Mouse (Mus musculus): ENCODE measurements at regions not wholly inside any gene's neighbourhood (a gene's known extent, or its start where the extent isn't known, plus 50 kb on each side); places are given as distances from the start of the nearest gene placed in this dataset.

DNA sequence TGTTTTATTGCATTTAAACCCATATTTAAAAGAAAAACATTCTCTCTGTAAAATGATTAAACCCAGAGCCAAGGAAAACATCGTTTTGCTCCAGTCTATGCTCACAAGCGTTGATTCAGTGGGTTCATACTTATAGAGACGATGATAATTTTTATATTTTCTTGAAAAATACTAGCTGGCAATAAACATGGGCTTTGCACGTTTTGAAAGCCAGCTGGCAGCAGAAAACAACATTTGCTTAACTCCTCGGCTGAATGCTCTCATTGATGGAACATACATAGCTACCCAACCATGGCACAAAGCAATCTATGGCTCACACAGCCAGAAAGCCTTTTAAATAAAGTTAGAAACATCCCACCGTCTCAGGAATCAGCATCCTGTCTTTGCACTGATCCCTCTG lies 366.5 kb downstream of the Rapgef2 start:
- DNase-seq (ENCODE audit: low spot score, missing footprints) (peak; percentile 72), ATAC-seq (ENCODE audit: low FRiP score) (peak; percentile 30; the same call in 1 of the 2 replicates)
- 57% methylated on average over 6 of the region's 6 CpGs for WGBS
- Histone ChIP-seq H3K9me3 (ENCODE audit: control insufficient read depth, low read length) (no peaks in the 10 kb centered on the region), H3K36me3 (ENCODE audit: control insufficient read depth, insufficient read depth, low read length) (no peaks in the 10 kb centered on the region), H3K4me3 (ENCODE audit: low read depth, low read length) (no peak overlapping the region), H3K4me1 (ENCODE audit: control insufficient read depth, insufficient read depth, low read length) (no peaks in the 10 kb centered on the region), H3K27ac (ENCODE audit: low read depth, low read length) (no peak overlapping the region), H3K4me2 (no peak overlapping the region), H3K9ac (ENCODE audit: low read length) (no peak overlapping the region), H3K27me3 (ENCODE audit: control insufficient read depth, insufficient read depth, low read length) (no peaks in the 10 kb centered on the region)

DNA sequence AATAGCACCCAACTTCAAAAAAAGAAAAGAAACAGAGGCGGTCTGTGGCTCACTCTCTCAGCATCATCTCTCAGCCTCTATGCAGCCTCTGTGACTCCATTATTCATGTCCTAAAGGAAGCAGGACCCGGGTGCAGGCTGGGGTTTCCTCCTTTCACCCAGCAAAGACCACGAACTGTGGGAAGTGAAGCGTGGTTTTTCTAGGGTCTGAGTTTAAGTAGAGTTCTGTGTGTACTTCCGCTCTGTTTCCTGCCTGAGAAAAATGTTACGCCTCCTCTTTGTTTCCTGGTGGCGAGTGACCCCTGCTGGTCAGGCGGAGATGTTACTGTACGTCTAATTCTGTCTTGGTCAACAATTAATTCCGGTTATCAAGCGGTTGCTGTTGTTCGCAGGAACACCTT lies 366.9 kb downstream of the Rapgef2 start:
- Histone ChIP-seq H3K4me3 (ENCODE audit: low read depth, low read length) (no peak overlapping the region; the same call in 1 of the 2 replicates), H3K9me3 (ENCODE audit: control insufficient read depth, low read length) (no peaks in the 10 kb centered on the region), H3K36me3 (ENCODE audit: control insufficient read depth, insufficient read depth, low read length) (no peaks in the 10 kb centered on the region), H3K27ac (ENCODE audit: low read depth, low read length) (no peak overlapping the region), H3K4me2 (peak overlapping the region; percentile 29; the same call in 1 of the 2 replicates), H3K4me1 (ENCODE audit: control insufficient read depth, insufficient read depth, low read length) (no peaks in the 10 kb centered on the region), H3K27me3 (ENCODE audit: control insufficient read depth, insufficient read depth, low read length) (no peaks in the 10 kb centered on the region), H3K9ac (ENCODE audit: low read length) (peak overlapping the region; percentile 44; the same call in 1 of the 2 replicates)
- WGBS = 19% methylated on average over 12 of the region's 12 CpGs
- DNase-seq (ENCODE audit: low spot score, missing footprints) = peak; percentile 94
- peak; percentile 83 for ATAC-seq (ENCODE audit: low FRiP score)

DNA sequence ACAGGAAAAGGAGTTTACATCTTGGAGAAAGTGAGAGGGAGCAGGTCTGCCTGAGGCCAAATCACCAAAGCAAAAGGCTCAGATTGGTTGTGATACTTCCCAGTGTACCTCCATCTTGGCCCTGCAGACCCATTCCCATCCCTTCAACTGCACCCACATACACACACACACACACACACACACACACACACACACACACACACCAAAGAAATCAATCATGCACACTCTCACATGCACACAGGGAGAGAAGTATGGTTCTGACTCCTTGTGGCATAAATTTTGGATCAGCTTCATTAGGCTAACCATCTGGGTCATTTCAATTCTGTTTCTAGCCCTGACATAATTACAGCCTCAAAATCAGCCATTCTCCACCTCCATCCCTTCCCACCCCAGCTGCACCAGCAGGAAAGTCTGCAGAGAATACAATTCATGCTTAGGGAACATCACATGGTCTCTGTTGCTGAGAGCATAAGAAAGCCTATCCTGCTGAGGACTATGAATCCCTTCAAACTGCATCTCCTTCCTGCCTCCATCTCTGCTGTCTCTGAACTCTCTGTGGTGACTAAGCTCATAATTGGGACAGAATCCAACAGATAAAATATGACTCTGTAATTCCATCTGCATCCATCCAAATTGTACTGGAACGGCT lies 378.0 kb downstream of the Rapgef2 start:
- 76% methylated on average over 1 of the region's 1 CpGs for WGBS
- no peaks in the 10 kb centered on the region for H3K27me3 ChIP-seq (ENCODE audit: control insufficient read depth, insufficient read depth, low read length)
- H3K27ac ChIP-seq (ENCODE audit: low read depth, low read length) = no peak overlapping the region

DNA sequence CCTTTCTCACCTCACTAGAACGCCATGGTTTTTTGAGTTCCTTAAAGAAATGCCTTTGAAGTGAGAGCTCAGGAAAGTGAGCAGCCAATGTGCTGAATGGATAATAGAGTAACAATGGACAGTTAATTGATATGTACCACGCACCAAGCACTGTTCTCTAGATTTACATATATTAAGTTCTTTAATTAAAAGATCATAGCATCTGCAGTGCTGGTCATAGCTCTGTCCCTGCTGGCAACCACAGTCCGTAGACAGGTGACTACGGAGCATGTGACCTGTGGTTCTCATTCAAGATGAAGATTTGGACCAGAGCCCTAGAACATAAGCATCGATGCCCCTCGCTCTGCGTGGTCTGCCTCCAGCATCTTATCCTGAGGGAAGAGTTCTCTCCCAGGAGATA lies 378.5 kb downstream of the Rapgef2 start:
- no peak for DNase-seq (ENCODE audit: low spot score, missing footprints)
- WGBS = 75% methylated on average over 7 of the region's 7 CpGs
- no peak overlapping the region for H3K4me3 ChIP-seq (ENCODE audit: low read depth, low read length)
- peaks cover 4% of the 10 kb centered on the region for H3K4me1 ChIP-seq (ENCODE audit: control insufficient read depth, insufficient read depth, low read length)
- peak; percentile 31; the same call in 1 of the 2 replicates for ATAC-seq (ENCODE audit: low FRiP score)
- no peaks in the 10 kb centered on the region for H3K9me3 ChIP-seq (ENCODE audit: control insufficient read depth, low read length)
- H3K27me3 ChIP-seq (ENCODE audit: control insufficient read depth, insufficient read depth, low read length) = no peaks in the 10 kb centered on the region
- no peak overlapping the region for H3K9ac ChIP-seq (ENCODE audit: low read length)
- no peaks in the 10 kb centered on the region for H3K36me3 ChIP-seq (ENCODE audit: control insufficient read depth, insufficient read depth, low read length)
- no peak overlapping the region for H3K4me2 ChIP-seq
- no peak overlapping the region for H3K27ac ChIP-seq (ENCODE audit: low read depth, low read length)

More for the DNA sequence above, 378.0 kb downstream of the Rapgef2 start:
- no peak for ATAC-seq (ENCODE audit: low FRiP score)
- Histone ChIP-seq H3K36me3 (ENCODE audit: control insufficient read depth, insufficient read depth, low read length) (no peaks in the 10 kb centered on the region), H3K9ac (ENCODE audit: low read length) (no peak overlapping the region), H3K4me3 (ENCODE audit: low read depth, low read length) (no peak overlapping the region), H3K4me1 (ENCODE audit: control insufficient read depth, insufficient read depth, low read length) (peaks cover 4% of the 10 kb centered on the region), H3K4me2 (no peak overlapping the region), H3K9me3 (ENCODE audit: control insufficient read depth, low read length) (no peaks in the 10 kb centered on the region)
- DNase-seq (ENCODE audit: low spot score, missing footprints) = no peak

DNA sequence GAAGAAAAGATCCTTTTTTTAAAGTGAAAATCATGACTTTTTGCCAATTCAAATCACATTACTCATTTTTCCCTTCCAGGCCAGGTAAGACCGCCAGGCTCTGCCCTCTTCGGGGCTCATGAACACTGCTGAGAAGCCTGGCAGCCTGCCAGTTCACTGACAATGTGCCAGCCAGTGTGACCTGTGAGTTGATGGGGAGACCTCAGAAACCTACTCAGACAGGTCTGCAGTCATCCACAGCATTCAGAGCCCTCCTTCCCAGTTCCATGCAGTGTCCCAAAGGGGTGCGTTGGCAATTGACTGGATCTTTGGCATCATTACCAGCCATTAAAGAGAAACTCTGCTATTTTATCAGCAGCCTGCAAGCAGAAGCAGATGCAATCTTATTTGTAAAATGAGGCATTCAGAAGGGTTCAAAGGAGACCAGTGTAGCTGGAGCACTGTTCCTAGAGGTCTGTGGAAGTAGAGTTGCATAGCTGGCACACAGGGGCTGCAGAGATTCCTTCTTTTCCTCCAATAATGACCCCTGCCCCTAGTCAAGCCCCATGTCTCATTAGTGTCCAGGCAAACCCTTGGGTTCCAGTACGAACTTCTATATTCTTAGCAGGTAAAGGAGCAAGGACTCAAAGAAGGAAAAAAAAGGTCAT lies 384.4 kb downstream of the Rapgef2 start:
- H3K27me3 ChIP-seq (ENCODE audit: control insufficient read depth, insufficient read depth, low read length) = no peaks in the 10 kb centered on the region
- no peak overlapping the region for H3K9ac ChIP-seq (ENCODE audit: low read length)
- WGBS = 52% methylated on average over 4 of the region's 4 CpGs
- no peaks in the 10 kb centered on the region for H3K36me3 ChIP-seq (ENCODE audit: control insufficient read depth, insufficient read depth, low read length)
- peak overlapping the region; percentile 35 for H3K27ac ChIP-seq (ENCODE audit: low read depth, low read length)
- no peak overlapping the region for H3K4me3 ChIP-seq (ENCODE audit: low read depth, low read length)
- ATAC-seq (ENCODE audit: low FRiP score) (no peak), DNase-seq (ENCODE audit: low spot score, missing footprints) (no peak)
- peaks cover 23% of the 10 kb centered on the region for H3K4me1 ChIP-seq (ENCODE audit: control insufficient read depth, insufficient read depth, low read length)
- no peak overlapping the region for H3K4me2 ChIP-seq
- H3K9me3 ChIP-seq (ENCODE audit: control insufficient read depth, low read length) = no peaks in the 10 kb centered on the region

DNA sequence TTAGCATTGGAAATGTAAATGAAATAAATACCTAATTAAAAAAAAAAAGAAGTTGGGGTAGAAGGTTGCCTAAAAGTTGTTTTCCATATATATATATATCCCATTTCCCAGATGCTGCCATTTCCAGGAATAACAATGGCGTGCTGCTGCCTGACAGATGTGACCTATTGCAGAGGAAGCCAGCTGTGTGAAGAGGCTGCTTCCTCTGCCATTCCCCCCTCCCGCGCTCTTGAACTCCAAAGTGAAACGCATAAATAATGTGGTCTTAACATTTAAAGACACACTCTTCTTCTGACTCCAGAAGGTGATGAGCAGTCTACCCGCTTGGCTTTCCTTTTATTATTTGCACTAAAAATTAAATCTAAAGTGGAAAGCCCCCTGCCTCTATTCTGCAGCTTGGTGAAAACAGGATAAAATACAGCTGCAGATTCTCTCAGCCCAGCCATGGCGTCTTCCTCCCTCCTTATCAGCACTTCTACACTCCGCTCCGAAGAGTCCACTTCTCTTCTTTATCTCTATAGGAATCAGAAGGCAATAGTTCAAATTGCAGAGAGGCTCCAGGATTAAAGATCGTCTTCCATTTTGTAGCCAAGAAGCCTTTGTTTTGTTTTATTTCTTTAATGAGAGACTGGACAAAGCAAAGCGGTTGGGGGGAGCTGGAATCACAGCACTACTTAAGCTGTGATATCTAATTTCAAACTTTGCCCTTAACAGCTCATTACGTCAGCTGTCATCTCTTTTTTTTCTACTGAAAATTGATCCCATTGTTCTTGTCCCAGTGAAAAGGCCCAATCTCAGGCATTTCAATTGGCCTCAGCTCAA lies 385.1 kb downstream of the Rapgef2 start:
- H3K36me3 ChIP-seq (ENCODE audit: control insufficient read depth, insufficient read depth, low read length) = no peaks in the 10 kb centered on the region
- no peak overlapping the region for H3K4me3 ChIP-seq (ENCODE audit: low read depth, low read length)
- peak; percentile 16; the same call in 1 of the 2 replicates for ATAC-seq (ENCODE audit: low FRiP score)
- 19% methylated on average over 11 of the region's 11 CpGs for WGBS
- no peak for DNase-seq (ENCODE audit: low spot score, missing footprints)
- H3K27me3 ChIP-seq (ENCODE audit: control insufficient read depth, insufficient read depth, low read length) = no peaks in the 10 kb centered on the region
- H3K9me3 ChIP-seq (ENCODE audit: control insufficient read depth, low read length) = no peaks in the 10 kb centered on the region
- H3K27ac ChIP-seq (ENCODE audit: low read depth, low read length) = no peak overlapping the region
- H3K4me2 ChIP-seq = no peak overlapping the region
- H3K9ac ChIP-seq (ENCODE audit: low read length) = no peak overlapping the region
- peaks cover 21% of the 10 kb centered on the region for H3K4me1 ChIP-seq (ENCODE audit: control insufficient read depth, insufficient read depth, low read length)

DNA sequence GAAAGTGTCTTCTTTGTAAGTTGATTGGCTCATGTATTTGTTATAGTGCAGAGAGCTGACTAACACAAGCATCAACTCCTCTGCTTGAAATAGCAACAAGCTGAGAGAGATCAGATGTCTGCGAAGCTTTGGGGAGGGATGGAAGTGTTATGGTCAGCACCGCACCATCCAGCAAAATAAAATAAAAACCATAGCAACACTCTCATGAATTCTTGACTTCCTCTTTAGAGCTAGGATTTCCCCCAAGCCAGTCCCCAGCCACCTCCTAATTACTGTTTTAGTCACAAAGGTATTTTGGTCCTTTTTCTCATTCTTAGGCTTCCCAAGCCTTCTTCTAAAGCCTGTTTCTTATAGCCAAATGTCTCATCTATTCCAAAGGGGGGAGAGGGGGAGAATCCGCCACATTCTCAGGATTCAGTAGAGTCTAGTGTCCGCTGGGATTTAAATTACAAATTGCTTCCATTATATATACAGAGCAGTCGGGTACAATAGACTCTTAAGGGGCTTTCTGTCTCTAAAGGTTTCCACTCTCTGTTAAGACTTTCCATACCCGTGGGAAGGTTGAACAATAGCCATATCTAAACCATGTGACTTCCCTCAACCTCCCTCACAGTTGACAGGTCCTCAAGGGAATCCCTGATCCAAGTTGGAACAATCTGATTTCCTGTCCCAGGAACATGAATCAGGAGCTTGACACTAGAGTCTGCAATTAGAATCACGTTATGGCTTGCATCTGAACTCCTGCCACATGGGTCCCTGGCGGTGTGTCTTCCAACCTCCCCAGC lies 386.7 kb downstream of the Rapgef2 start:
- H3K27ac ChIP-seq (ENCODE audit: low read depth, low read length) = no peak overlapping the region
- no peak overlapping the region for H3K4me2 ChIP-seq
- H3K36me3 ChIP-seq (ENCODE audit: control insufficient read depth, insufficient read depth, low read length) = no peaks in the 10 kb centered on the region
- H3K27me3 ChIP-seq (ENCODE audit: control insufficient read depth, insufficient read depth, low read length) = no peaks in the 10 kb centered on the region
- H3K9me3 ChIP-seq (ENCODE audit: control insufficient read depth, low read length) = no peaks in the 10 kb centered on the region
- H3K4me1 ChIP-seq (ENCODE audit: control insufficient read depth, insufficient read depth, low read length) = peaks cover 21% of the 10 kb centered on the region
- H3K4me3 ChIP-seq (ENCODE audit: low read depth, low read length) = no peak overlapping the region
- ATAC-seq (ENCODE audit: low FRiP score) (peak; percentile 74), DNase-seq (ENCODE audit: low spot score, missing footprints) (no peak)
- 52% methylated on average over 8 of the region's 8 CpGs for WGBS
- H3K9ac ChIP-seq (ENCODE audit: low read length) = no peak overlapping the region

DNA sequence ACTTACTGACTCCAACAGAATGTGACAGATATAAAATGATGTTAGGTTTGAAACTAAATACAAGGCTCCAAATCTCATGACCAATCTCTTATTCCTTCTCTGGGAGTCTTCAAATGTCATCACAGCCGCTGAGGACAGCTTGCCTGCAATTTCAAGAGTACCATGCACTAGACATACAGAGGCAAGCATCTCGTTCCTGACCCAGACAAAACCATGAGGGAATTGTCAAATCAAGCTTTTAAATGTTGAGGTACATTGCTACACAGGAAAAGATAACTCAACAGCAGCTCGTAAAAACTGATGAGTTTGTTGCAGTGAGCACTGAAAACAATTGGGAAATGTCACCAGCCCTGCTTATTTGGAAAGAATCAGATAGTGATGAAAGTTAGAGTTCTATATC lies 397.0 kb downstream of the Rapgef2 start:
- H3K4me1 ChIP-seq (ENCODE audit: control insufficient read depth, insufficient read depth, low read length) = no peaks in the 10 kb centered on the region
- no peak for DNase-seq (ENCODE audit: low spot score, missing footprints)
- no peak overlapping the region for H3K4me2 ChIP-seq
- WGBS = 87% methylated on average over 3 of the region's 3 CpGs
- no peaks in the 10 kb centered on the region for H3K36me3 ChIP-seq (ENCODE audit: control insufficient read depth, insufficient read depth, low read length)
- no peak for ATAC-seq (ENCODE audit: low FRiP score)
- H3K4me3 ChIP-seq (ENCODE audit: low read depth, low read length) = no peak overlapping the region
- H3K27me3 ChIP-seq (ENCODE audit: control insufficient read depth, insufficient read depth, low read length) = no peaks in the 10 kb centered on the region
- H3K27ac ChIP-seq (ENCODE audit: low read depth, low read length) = no peak overlapping the region
- H3K9me3 ChIP-seq (ENCODE audit: control insufficient read depth, low read length) = no peaks in the 10 kb centered on the region
- H3K9ac ChIP-seq (ENCODE audit: low read length) = no peak overlapping the region
